In genomic region chr19:37370356-37370755, GRCm38 (mm10) we compare ENCODE assay signal across 11 mouse cellular contexts. TPM values are rescaled to one million over a fixed set of nuclear protein-coding genes. Genes with fewer than 3 reads are reported as not detected.
DNase-seq lines count a peak whose midpoint lies in the region; TF ChIP-seq lines count a peak whose summit lies in the region.
"Had no signal": no experiment of that assay in that cellular context is flagged by ENCODE, and none has a peak within 500 bp of the region (broad histone marks: within the 10 kb centered on the region; RNA-seq: fewer than 3 reads in every experiment).

No protein-coding gene starts in this region.

- 0 out of 2 replicates have a peak overlapping the region, but pooled peaks have one; percentile 48 for H3K27ac ChIP-seq in spleen, adult 2 months (ENCODE audit: insufficient read depth, low read length)
- no peak overlapping the region for H3K27ac ChIP-seq in midbrain, embryonic 10.5 days (replicated peaks)
- H3K27ac ChIP-seq: forebrain, embryonic 15.5 days had no signal

- WGBS in spleen, adult 2 months = 15% methylated on average over 5 of the region's 5 CpGs
- WGBS in midbrain, embryonic 10.5 days = 85% methylated on average over 5 of the region's 5 CpGs

- DNase-seq in spleen, adult 18-20 months = peak; percentile 32 to 40
- DNase-seq in spleen, adult 12 weeks (ENCODE audit: low spot score) = no peak
- peak; percentile 12 for DNase-seq in lung, postnatal 14 days
- peak; percentile 14 to 50 for DNase-seq in spleen, adult 2 months (ENCODE audit: low read depth in 1 of 2, low spot score in 2 of 2)
- DNase-seq in gastrocnemius, postnatal 10 days = no peak
- no peak for DNase-seq in cerebellum, adult 9-10 months
- no peak for DNase-seq in midbrain, embryonic 10.5 days (ENCODE audit: low spot score)
- DNase-seq in urinary bladder, adult 18-20 months (ENCODE audit: low spot score in 2 of 2) = no peak
- DNase-seq: cerebellum, postnatal 25 days; heart, postnatal 14 days had no signal

- no peak for TF ChIP-seq CTCF in spleen, adult 2 months (IDR thresholded peaks at IDR 0.05; ENCODE audit: extremely low read depth, insufficient read depth, insufficient read length, insufficient replicate concordance)

- H3K9me3 ChIP-seq in midbrain, embryonic 10.5 days (replicated peaks) = no peaks in the 10 kb centered on the region
- H3K9me3 ChIP-seq: forebrain, embryonic 15.5 days had no signal

- TF ChIP-seq POLR2A in spleen, adult 2 months (IDR thresholded peaks at IDR 0.05; ENCODE audit: low read depth, low read length) = no peak

- H3K4me3 ChIP-seq in spleen, adult 2 months (ENCODE audit: extremely low read depth, insufficient read depth, insufficient read length) = peak overlapping the region; percentile 24; the same call in 1 of the 2 replicates
- no peak overlapping the region for H3K4me3 ChIP-seq in midbrain, embryonic 10.5 days
- H3K4me3 ChIP-seq: forebrain, embryonic 15.5 days had no signal

- H3K36me3 ChIP-seq in spleen, adult 2 months (ENCODE audit: control insufficient read depth, insufficient read depth, low read length) = no peaks in the 10 kb centered on the region
- H3K36me3 ChIP-seq in midbrain, embryonic 10.5 days = no peaks in the 10 kb centered on the region
- H3K36me3 ChIP-seq: forebrain, embryonic 15.5 days had no signal

- H3K27me3 ChIP-seq in spleen, adult 2 months (ENCODE audit: control insufficient read depth, insufficient read depth, low read length) = no peaks in the 10 kb centered on the region
- H3K27me3 ChIP-seq in midbrain, embryonic 10.5 days (ENCODE audit: low read depth, poor library complexity, severe bottlenecking) = no peaks in the 10 kb centered on the region
- H3K27me3 ChIP-seq: forebrain, embryonic 15.5 days had no signal

- peaks cover 4% of the 10 kb centered on the region; the same call in 1 of the 2 replicates for H3K4me1 ChIP-seq in spleen, adult 2 months (ENCODE audit: control insufficient read depth, insufficient read depth, insufficient read length)
- peaks cover 3% of the 10 kb centered on the region for H3K4me1 ChIP-seq in midbrain, embryonic 10.5 days

RNA-seq across cellular contexts. Expression of gene Kif11, which starts 5.8 kb away (rescaled TPM):
- polyA plus RNA-seq in spleen, adult 2 months (2012; rRNA removed) = 2.1 TPM in 2 replicates
- total RNA-seq in gastrocnemius, postnatal 10 days (2021) = 10 to 100 TPM in 1 of 2 experiments, 1 to 10 TPM in 1; 8.4 to 10.2 TPM
- polyA plus RNA-seq in midbrain, embryonic 10.5 days (2016; fragmentation: Nextera tagmentation; extraction: Ambion mirVana) = 92.7 and 92.9 TPM in 2 replicates

RNA-seq across cellular contexts. Expression of gene Ide, which starts 32.7 kb away (rescaled TPM):
- polyA plus RNA-seq in spleen, adult 2 months (2012; rRNA removed) = 6.2 and 6.7 TPM in 2 replicates
- total RNA-seq in gastrocnemius, postnatal 10 days (2021) = 100 to 1,000 TPM in 1 of 2 experiments, 10 to 100 TPM in 1; 83.0 to 129 TPM
- 60.9 and 64.6 TPM in 2 replicates for polyA plus RNA-seq in midbrain, embryonic 10.5 days (2016; fragmentation: Nextera tagmentation; extraction: Ambion mirVana)

Comparison
In these comparisons a context has a peak if more than half of its experiments do, and no peak if none do; other contexts are left out.
1. DNase-seq: peak in spleen, adult 18-20 months (2 of 2), lung, postnatal 14 days (single experiment) and spleen, adult 2 months (2 of 2); none in spleen, adult 12 weeks (single experiment), gastrocnemius, postnatal 10 days (single experiment), cerebellum, adult 9-10 months (single experiment), midbrain, embryonic 10.5 days (single experiment) and urinary bladder, adult 18-20 months (0 of 2).
2. RNA of gene Kif11, which starts 5.8 kb away (polyA plus RNA-seq): 92.7 to 92.9 TPM in midbrain, embryonic 10.5 days; 2.1 TPM in spleen, adult 2 months; every median in the first group is over 10 times any median in the second.